Mouse (Mus musculus) regulatory T cell (primary cell): ENCODE data around the gene Sh2b1.

ENCODE experiments used
- in situ Hi-C: fragments of 300-600 bp; cut with MboI, MseI; formaldehyde crosslinking; loops from one replicate; pipeline ENCODE4 v1.15.1; 2025; ENCODE audit warnings: high pct_unique_total_duplicates

Sh2b1 gene

GRCm38 (mm10) chr7:126418496-126418895 is 56.7 kb downstream of the Sh2b1 start:
- in situ Hi-C loops = no loop called here

GRCm38 (mm10) chr7:126417606-126418005 is 57.6 kb downstream of the Sh2b1 start:
- in situ Hi-C loops = no loop called here

- in situ Hi-C loops = no loop called here
Measured at GRCm38 (mm10) chr7:126417045-126417444, 58.2 kb downstream of the Sh2b1 start.
